Mouse (Mus musculus) MEL (cell line): Measurements from ENCODE around the gene Gramd4. TPM values are rescaled to one million over a fixed set of nuclear protein-coding genes. Genes with fewer than 3 reads are reported as not detected.

Experiments
- DNase-seq: peaks from one replicate; pipeline ENCODE4 v3.0.0; 2011; ENCODE audit warnings: low read depth, low spot score
- H3K27ac ChIP-seq: 2 replicates; pipeline ENCODE4 v1.5.1; 2012; ENCODE audit warnings: low read depth, mild to moderate bottlenecking, control low read depth, low read length, moderate library complexity; ENCODE audit not compliant: control insufficient read depth
- H3K27me3 ChIP-seq, 2 experiments: fragments of 150-350 bp in 1 of 2; sonication (generic) in 1 of 2; 2 replicates each; pipeline ENCODE4 v1.6.1; 2012; ENCODE audit warnings: low read length in 2 of 2, mild to moderate bottlenecking in 2 of 2, improper control_type of control experiment in 1 of 2, moderate library complexity in 1 of 2; ENCODE audit not compliant: insufficient read depth in 2 of 2, control insufficient read depth in 1 of 2
- H3K36me3 ChIP-seq, 2 experiments: 2 replicates each; pipeline ENCODE4 v1.6.1; 2012 to 2014; ENCODE audit warnings: low read length in 2 of 2, improper control_type of control experiment in 1 of 2, inconsistent platforms in 1 of 2, mild to moderate bottlenecking in 1 of 2; ENCODE audit not compliant: insufficient read depth in 2 of 2, control insufficient read depth in 1 of 2
- H3K4me1 ChIP-seq, 2 experiments: fragments of 150-350 bp in 1 of 2; sonication (generic) in 1 of 2; 2 replicates each; pipeline ENCODE4 v1.6.1; 2012; ENCODE audit warnings: low read length in 2 of 2, improper control_type of control experiment in 1 of 2, mild to moderate bottlenecking in 1 of 2; ENCODE audit not compliant: insufficient read depth in 2 of 2, control insufficient read depth in 1 of 2
- H3K4me3 ChIP-seq, 2 experiments: fragments of 150-350 bp in 1 of 2; sonication (generic) in 1 of 2; 2 replicates each; pipeline ENCODE4 v1.5.1; 2012; ENCODE audit warnings: low read depth in 2 of 2, low read length in 2 of 2, mild to moderate bottlenecking in 2 of 2, moderate library complexity in 2 of 2, control low read depth in 1 of 2, improper control_type of control experiment in 1 of 2; ENCODE audit not compliant: control insufficient read depth in 1 of 2, insufficient read depth in 1 of 2
- H3K79me2 ChIP-seq: 2 replicates; pipeline ENCODE4 v1.6.1; 2012; ENCODE audit warnings: mild to moderate bottlenecking, low read length, moderate library complexity; ENCODE audit not compliant: control insufficient read depth, poor library complexity, insufficient read depth
- H3K9ac ChIP-seq: 2 replicates; pipeline ENCODE4 v1.6.1; 2012; ENCODE audit warnings: low read depth, mild to moderate bottlenecking, control low read depth, low read length, moderate library complexity; ENCODE audit not compliant: control insufficient read depth, poor library complexity, severe bottlenecking
- H3K9me3 ChIP-seq: fragments of 150-350 bp; sonication (generic); replicated peaks from 2 replicates; pipeline ENCODE4 v1.6.1; 2012; ENCODE audit warnings: mild to moderate bottlenecking, low read length, improper control_type of control experiment, moderate library complexity; ENCODE audit not compliant: insufficient read depth
- GABPA ChIP-seq: IDR thresholded peaks from 2 replicates; pipeline ENCODE4 v1.6.1; 2012; ENCODE audit warnings: low read depth, mild to moderate bottlenecking, inconsistent platforms, low read length, improper control_type of control experiment, moderate library complexity
- HCFC1 ChIP-seq: IDR thresholded peaks from 2 replicates; pipeline ENCODE4 v1.6.1; 2012; ENCODE audit warnings: low read depth, mild to moderate bottlenecking, inconsistent platforms, low read length, improper control_type of control experiment, moderate library complexity
- JUND ChIP-seq: IDR thresholded peaks from 2 replicates; pipeline ENCODE4 v1.6.1; 2011; ENCODE audit warnings: low read depth, mild to moderate bottlenecking, improper control_type of control experiment, low read length
- KAT2A ChIP-seq: conservative IDR thresholded peaks from 2 replicates; pipeline ENCODE4 v1.6.1; 2012; ENCODE audit warnings: low read depth, low read length, improper control_type of control experiment, inconsistent platforms
- MAZ ChIP-seq: IDR thresholded peaks from 2 replicates; pipeline ENCODE4 v1.6.1; 2012; ENCODE audit warnings: low read depth, mild to moderate bottlenecking, inconsistent platforms, low read length, improper control_type of control experiment
- MEF2A ChIP-seq: IDR thresholded peaks from 2 replicates; pipeline ENCODE4 v1.6.1; 2014; ENCODE audit warnings: low read depth, mild to moderate bottlenecking, inconsistent platforms, low read length, improper control_type of control experiment; ENCODE audit not compliant: poor library complexity, insufficient replicate concordance, severe bottlenecking; ENCODE audit errors: extremely low read depth
- MXI1 ChIP-seq: IDR thresholded peaks from 2 replicates; pipeline ENCODE4 v1.6.1; 2011; ENCODE audit warnings: mild to moderate bottlenecking, low read depth, low read length, improper control_type of control experiment
- MYC ChIP-seq: IDR thresholded peaks from 2 replicates; pipeline ENCODE4 v1.6.1; 2011; ENCODE audit warnings: low read depth, mild to moderate bottlenecking, low read length, improper control_type of control experiment, moderate library complexity
- POLR2AphosphoS5 ChIP-seq: IDR thresholded peaks from 2 replicates; pipeline ENCODE4 v1.6.1; 2012; ENCODE audit warnings: low read depth, borderline replicate concordance, mild to moderate bottlenecking, inconsistent platforms, low read length, moderate library complexity, mixed read lengths
- RCOR1 ChIP-seq: IDR thresholded peaks from 2 replicates; pipeline ENCODE4 v1.6.1; 2012; ENCODE audit warnings: low read depth, mild to moderate bottlenecking, inconsistent platforms, low read length, improper control_type of control experiment
- SIN3A ChIP-seq: IDR thresholded peaks from 2 replicates; pipeline ENCODE4 v1.6.1; 2012; ENCODE audit warnings: low read length, improper control_type of control experiment, inconsistent platforms
- SMC3 ChIP-seq: IDR thresholded peaks from 2 replicates; pipeline ENCODE4 v1.6.1; 2011; ENCODE audit warnings: low read depth, low read length, improper control_type of control experiment
- TCF12 ChIP-seq: IDR thresholded peaks from 2 replicates; pipeline ENCODE4 v1.6.1; 2014; ENCODE audit warnings: low read depth, mild to moderate bottlenecking, inconsistent platforms, low read length, improper control_type of control experiment, moderate library complexity
- UBTF ChIP-seq: IDR thresholded peaks from 2 replicates; pipeline ENCODE4 v1.6.1; 2012; ENCODE audit warnings: low read depth, mild to moderate bottlenecking, inconsistent platforms, low read length, improper control_type of control experiment, moderate library complexity, borderline replicate concordance; ENCODE audit not compliant: insufficient read depth
- USF1 ChIP-seq: IDR thresholded peaks from 2 replicates; pipeline ENCODE4 v1.6.1; 2014; ENCODE audit warnings: low read depth, mild to moderate bottlenecking, inconsistent platforms, low read length, improper control_type of control experiment, moderate library complexity
- USF2 ChIP-seq, 2 experiments: IDR thresholded peaks; 2 replicates each; pipeline ENCODE4 v1.6.1; 2011 to 2012; ENCODE audit warnings: improper control_type of control experiment in 2 of 2, low read length in 2 of 2, borderline replicate concordance in 1 of 2, inconsistent platforms in 1 of 2, low read depth in 1 of 2, mild to moderate bottlenecking in 1 of 2; ENCODE audit not compliant: insufficient read depth in 1 of 2
- ZC3H11A ChIP-seq: IDR thresholded peaks from 2 replicates; pipeline ENCODE4 v1.6.1; 2012; ENCODE audit warnings: low read depth, mild to moderate bottlenecking, inconsistent platforms, low read length, improper control_type of control experiment
- ZKSCAN1 ChIP-seq: IDR thresholded peaks from 2 replicates; pipeline ENCODE4 v1.6.1; 2012; ENCODE audit warnings: low read depth, mild to moderate bottlenecking, inconsistent platforms, low read length, improper control_type of control experiment, moderate library complexity
- polyA plus RNA-seq, 2 experiments: library from polyadenylated mRNA; stranded (reverse) in 1 of 2; unstranded in 1 of 2; fragments of >175 nt in 1 of 2; fragments of >200 nt in 1 of 2; gene quantifications; 2 replicates each; pipeline versions ENCODE4 v1.2.1 to v1.2.4; 2012; ENCODE audit warnings: low replicate concordance in 2 of 2, low read depth in 1 of 2; ENCODE audit not compliant: insufficient read length in 2 of 2, insufficient read depth in 1 of 2, missing spikeins in 1 of 2
- total RNA-seq: library from RNA; depleted of rRNA; stranded (reverse); fragments of 300-350 nt; gene quantifications from 2 replicates; pipeline ENCODE4 v1.2.3, GENCODE M21; 2012

Gene Gramd4
- total and polyA plus RNA-seq, 3 experiments = 35.2 to 43.1 (median 38.0) TPM

- no peak overlapping the region for H3K4me3 ChIP-seq
- TF ChIP-seq ZKSCAN1 (peak; percentile 99), RCOR1 (no peak), POLR2AphosphoS5 (no peak)
- H3K9me3 ChIP-seq = no peaks in the 10 kb centered on the region
- H3K79me2 ChIP-seq = peaks cover 29% of the 10 kb centered on the region
- H3K9ac ChIP-seq = no peak overlapping the region
- H3K27me3 ChIP-seq = no peaks in the 10 kb centered on the region
- H3K36me3 ChIP-seq = no peaks in the 10 kb centered on the region; a peak in 1 of 4 replicates
- no peaks in the 10 kb centered on the region for H3K4me1 ChIP-seq
- H3K27ac ChIP-seq = no peak overlapping the region
- no peak for DNase-seq
These were observed 22.9 kb downstream of the Gramd4 start for GRCm38 (mm10) chr15:86080408-86080807.

GRCm38 (mm10) chr15:86081654-86082053, 24.2 kb downstream of the Gramd4 start:
- TF ChIP-seq MAZ = no peak
- TF ChIP-seq JUND = no peak
- TF ChIP-seq GABPA = no peak
- TF ChIP-seq MXI1 = no peak
- no peak for TF ChIP-seq USF2 (IDR thresholded peaks at IDR 0.05; ENCODE audit: borderline replicate concordance in 1 of 2, insufficient read depth in 1 of 2, low read depth in 1 of 2, low read length in 2 of 2)
- no peak for TF ChIP-seq ZC3H11A
- TF ChIP-seq, all 39 proteins: peak for 0
- Histone ChIP-seq H3K4me1 (no peaks in the 10 kb centered on the region), H3K27me3 (no peaks in the 10 kb centered on the region), H3K4me3 (no peak overlapping the region), H3K27ac (no peak overlapping the region), H3K79me2 (peaks cover 29% of the 10 kb centered on the region), H3K9ac (no peak overlapping the region), H3K36me3 (no peaks in the 10 kb centered on the region; a peak in 1 of 4 replicates), H3K9me3 (no peaks in the 10 kb centered on the region)
- no peak for DNase-seq

- H3K9me3 ChIP-seq = no peaks in the 10 kb centered on the region
- no peaks in the 10 kb centered on the region for H3K27me3 ChIP-seq
- no peak for DNase-seq
- no peak overlapping the region for H3K9ac ChIP-seq
- H3K4me3 ChIP-seq = no peak overlapping the region
- H3K36me3 ChIP-seq = no peaks in the 10 kb centered on the region; a peak in 1 of 4 replicates
- H3K79me2 ChIP-seq = peaks cover 28% of the 10 kb centered on the region
- H3K27ac ChIP-seq = no peak overlapping the region
- no peaks in the 10 kb centered on the region for H3K4me1 ChIP-seq
- no peak for TF ChIP-seq MXI1
- no peak for TF ChIP-seq MEF2A
- no peak for TF ChIP-seq TCF12
- TF ChIP-seq KAT2A = no peak
- no peak for TF ChIP-seq SIN3A
- TF ChIP-seq USF1 = no peak
- TF ChIP-seq JUND = no peak
- no peak for TF ChIP-seq GABPA
- TF ChIP-seq UBTF = no peak
- TF ChIP-seq MYC = no peak
- no peak for TF ChIP-seq MAZ
- no peak for TF ChIP-seq HCFC1
- no peak for TF ChIP-seq SMC3
These were observed 25.1 kb downstream of the Gramd4 start for GRCm38 (mm10) chr15:86082551-86082961.
